ENCODE assay signal across 9 mouse cellular contexts in the genomic region with DNA sequence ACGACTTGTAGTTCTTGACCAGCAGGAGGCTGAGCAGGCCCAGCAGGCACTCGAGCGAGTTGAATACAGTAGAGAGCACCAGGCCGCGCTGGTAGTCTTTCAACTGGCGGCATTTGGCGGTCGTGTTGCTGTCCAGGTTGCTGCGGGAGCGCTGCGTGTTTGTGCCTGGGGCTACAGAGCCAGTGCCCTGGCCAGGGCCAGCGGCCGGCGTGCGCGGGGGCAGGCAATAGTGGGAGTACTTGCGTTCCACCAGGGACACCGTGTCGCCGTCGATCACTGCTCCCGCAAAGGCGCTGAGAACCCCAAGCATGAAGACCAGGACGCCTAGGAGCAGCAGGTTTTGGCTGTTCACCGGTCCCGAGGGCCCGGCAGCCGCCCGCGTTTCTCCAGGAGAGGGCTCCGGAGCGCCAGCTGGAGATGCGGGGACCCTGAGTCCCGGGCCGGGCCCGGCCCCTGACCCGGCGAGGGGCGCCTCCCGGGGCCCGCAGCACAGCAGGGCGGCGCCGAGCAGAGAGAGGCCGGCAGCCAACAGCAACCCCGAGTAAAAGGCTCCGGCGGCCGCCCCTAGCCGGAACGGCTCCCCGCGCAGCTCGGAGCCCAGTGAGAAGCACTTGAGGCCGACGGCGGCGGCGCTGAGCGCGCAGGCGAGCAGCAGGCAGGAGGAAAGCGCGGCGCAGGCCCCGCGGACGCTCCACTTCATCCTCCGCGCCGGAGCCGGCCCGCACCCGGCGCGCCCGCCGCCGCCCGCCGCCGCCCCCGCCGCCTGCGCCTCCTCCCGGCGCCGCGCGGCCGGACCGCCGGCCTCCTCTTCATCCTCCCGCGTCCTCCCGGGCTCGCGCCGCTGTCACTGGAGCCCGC. TPM values are rescaled to one million over a fixed set of nuclear protein-coding genes. Genes with fewer than 3 reads are reported as not detected.
DNase-seq lines count a peak whose midpoint lies in the region; ATAC-seq and TF ChIP-seq lines count a peak whose summit lies in the region.
"Had no signal": no experiment of that assay in that cellular context is flagged by ENCODE, and none has a peak within 500 bp of the region (broad histone marks: within the 10 kb centered on the region; RNA-seq: fewer than 3 reads in every experiment).

No protein-coding gene starts in this region.

- peak; percentile 41 to 57 for DNase-seq in left cerebral cortex, adult 18-20 months (ENCODE audit: low spot score in 2 of 2)
- DNase-seq in left cerebral cortex, adult 11 months (ENCODE audit: low spot score) = no peak
- DNase-seq in heart, adult 2 months = peak; percentile 37 to 57
- DNase-seq in kidney, adult 11 months = peak; percentile 21
- DNase-seq in testis, postnatal 14 days (ENCODE audit: low spot score) = peak; percentile 36

- no peak for ATAC-seq in limb, embryonic 15.5 days (ENCODE audit: insufficient number of reproducible peaks, low FRiP score, low TSS enrichment, low read depth)
- peak; percentile 57 for ATAC-seq in midbrain, embryonic 16.5 days

- TF ChIP-seq CTCF in cortical plate, adult 2 months (IDR thresholded peaks at IDR 0.05; ENCODE audit: extremely low read depth, insufficient read depth, low read length) = no peak
- TF ChIP-seq CTCF in heart, adult 2 months (IDR thresholded peaks at IDR 0.05) = peak; percentile 44

- TF ChIP-seq EP300 in heart, adult 2 months (IDR thresholded peaks at IDR 0.05; ENCODE audit: insufficient read depth, low read depth, low read length) = no peak

- H3K27me3 ChIP-seq in heart, adult 2 months (ENCODE audit: control insufficient read depth, insufficient read depth, low read length) = peaks cover 11% of the 10 kb centered on the region
- H3K27me3 ChIP-seq in limb, embryonic 15.5 days = peaks cover 96% of the 10 kb centered on the region
- peaks cover 61% of the 10 kb centered on the region for H3K27me3 ChIP-seq in midbrain, embryonic 16.5 days (ENCODE audit: control insufficient read depth, insufficient read depth, low read depth, low read length)

- H3K4me3 ChIP-seq in cortical plate, adult 2 months (ENCODE audit: insufficient read depth, low read length) = peak overlapping the region; percentile 97
- peak overlapping the region; percentile 63 for H3K4me3 ChIP-seq in heart, adult 2 months
- H3K4me3 ChIP-seq in limb, embryonic 15.5 days = peak overlapping the region; percentile 55
- peak overlapping the region; percentile 81 for H3K4me3 ChIP-seq in midbrain, embryonic 16.5 days (ENCODE audit: low read depth, low read length)

- intact Hi-C loops in heart, adult 2 months (cut with DNase I) = no loop called here

- H3K9ac ChIP-seq in heart, adult 2 months (ENCODE audit: low read depth, low read length) = peak overlapping the region; percentile 52
- peak overlapping the region; percentile 23 for H3K9ac ChIP-seq in limb, embryonic 15.5 days
- peak overlapping the region; percentile 89 for H3K9ac ChIP-seq in midbrain, embryonic 16.5 days (ENCODE audit: low read depth, low read length)

- no peaks in the 10 kb centered on the region for H3K9me3 ChIP-seq in limb, embryonic 15.5 days
- H3K9me3 ChIP-seq in midbrain, embryonic 16.5 days (replicated peaks; ENCODE audit: control insufficient read depth, low read length, poor library complexity, severe bottlenecking) = no peaks in the 10 kb centered on the region

- under 1% methylated on average over 98 of the region's 100 CpGs for WGBS in heart, adult 2 months
- WGBS in limb, embryonic 15.5 days = 1% methylated on average over 72 of the region's 100 CpGs
- WGBS in midbrain, embryonic 16.5 days = under 1% methylated on average over 62 of the region's 100 CpGs

- no peaks in the 10 kb centered on the region for H3K79me2 ChIP-seq in heart, adult 2 months (replicated peaks; ENCODE audit: control insufficient read depth, insufficient read depth, low read length)

- H3K4me1 ChIP-seq in cortical plate, adult 2 months (ENCODE audit: control insufficient read depth, insufficient read depth, low read length) = peaks cover 12% of the 10 kb centered on the region
- no peaks in the 10 kb centered on the region for H3K4me1 ChIP-seq in heart, adult 2 months (ENCODE audit: control insufficient read depth, insufficient read depth, low read length)
- H3K4me1 ChIP-seq in limb, embryonic 15.5 days = peaks cover 33% of the 10 kb centered on the region
- H3K4me1 ChIP-seq in midbrain, embryonic 16.5 days (ENCODE audit: control insufficient read depth, insufficient read depth, low read length) = peaks cover 28% of the 10 kb centered on the region

- H3K4me2 ChIP-seq in limb, embryonic 15.5 days = peak overlapping the region; percentile 98
- H3K4me2 ChIP-seq in midbrain, embryonic 16.5 days (ENCODE audit: low read length) = peak overlapping the region; percentile 82

- no peak for TF ChIP-seq POLR2A in cortical plate, adult 2 months (IDR thresholded peaks at IDR 0.05; ENCODE audit: extremely low read depth, insufficient read depth, low read length)
- TF ChIP-seq POLR2A in heart, adult 2 months (IDR thresholded peaks at IDR 0.05; ENCODE audit: insufficient read depth, low read depth, low read length) = no peak

- H3K27ac ChIP-seq in cortical plate, adult 2 months (ENCODE audit: insufficient read depth, low read length) = peak overlapping the region; percentile 99
- H3K27ac ChIP-seq in heart, adult 2 months = no peak overlapping the region
- H3K27ac ChIP-seq in limb, embryonic 15.5 days = no peak overlapping the region
- H3K27ac ChIP-seq in midbrain, embryonic 16.5 days (ENCODE audit: low read length) = peak overlapping the region; percentile 61; the same call in 1 of the 2 replicates

- H3K36me3 ChIP-seq in heart, adult 2 months (ENCODE audit: control insufficient read depth, insufficient read depth, low read length) = no peaks in the 10 kb centered on the region
- H3K36me3 ChIP-seq in limb, embryonic 15.5 days = no peaks in the 10 kb centered on the region
- no peaks in the 10 kb centered on the region for H3K36me3 ChIP-seq in midbrain, embryonic 16.5 days (ENCODE audit: control insufficient read depth, insufficient read depth, low read length)

RNA-seq across cellular contexts. Expression of a gene that starts 0.5 kb away (rescaled TPM):
- 10 to 100 TPM; 56.6 to 62.8 TPM for total RNA-seq in left cerebral cortex, adult 18-20 months (2021)
- polyA plus RNA-seq in cortical plate, adult 2 months (2012; rRNA removed) = 57.7 and 58.3 TPM in 2 replicates
- total RNA-seq in heart, adult 2 months (2021) = 1 to 10 TPM; 1.3 to 2.0 TPM
- polyA plus RNA-seq in heart, adult 2 months (2012; rRNA removed) = 0.67 and 1.0 TPM in 2 replicates
- 0.15 TPM in 2 replicates for polyA plus RNA-seq in limb, embryonic 15.5 days (2015; fragmentation: Nextera tagmentation; extraction: Ambion mirVana)
- polyA plus RNA-seq in midbrain, embryonic 16.5 days (2015; fragmentation: Nextera tagmentation; extraction: Ambion mirVana) = 2.2 and 2.6 TPM in 2 replicates

RNA-seq across cellular contexts. Expression of a gene that starts 21.0 kb away (rescaled TPM):
- total RNA-seq in left cerebral cortex, adult 18-20 months (2021) = under 1 TPM; 0.42 to 0.66 TPM
- 0.25 and 0.26 TPM in 2 replicates for polyA plus RNA-seq in cortical plate, adult 2 months (2012; rRNA removed)
- total RNA-seq in heart, adult 2 months (2021) = not detected
- not detected in 2 replicates for polyA plus RNA-seq in heart, adult 2 months (2012; rRNA removed)
- 0.22 and 0.27 TPM in 2 replicates for polyA plus RNA-seq in limb, embryonic 15.5 days (2015; fragmentation: Nextera tagmentation; extraction: Ambion mirVana)
- polyA plus RNA-seq in midbrain, embryonic 16.5 days (2015; fragmentation: Nextera tagmentation; extraction: Ambion mirVana) = 0.30 and 0.57 TPM in 2 replicates
- polyA plus RNA-seq: large intestine, adult 2 months had no signal

RNA-seq across cellular contexts. Expression of a gene that starts 54.8 kb away (rescaled TPM):
- total RNA-seq in left cerebral cortex, adult 18-20 months (2021) = 10 to 100 TPM; 12.4 to 13.0 TPM
- polyA plus RNA-seq in cortical plate, adult 2 months (2012; rRNA removed) = 8.3 and 8.7 TPM in 2 replicates
- 10 to 100 TPM; 10.0 to 10.4 TPM for total RNA-seq in heart, adult 2 months (2021)
- polyA plus RNA-seq in heart, adult 2 months (2012; rRNA removed) = 5.9 and 11.3 TPM in 2 replicates
- polyA plus RNA-seq in limb, embryonic 15.5 days (2015; fragmentation: Nextera tagmentation; extraction: Ambion mirVana) = 6.7 and 7.0 TPM in 2 replicates
- polyA plus RNA-seq in midbrain, embryonic 16.5 days (2015; fragmentation: Nextera tagmentation; extraction: Ambion mirVana) = 5.5 and 6.6 TPM in 2 replicates

Comparison
In these comparisons a context has a peak if more than half of its experiments do, and no peak if none do; other contexts are left out.
1. H3K27ac ChIP-seq: peak in cortical plate, adult 2 months (single experiment) and midbrain, embryonic 16.5 days (single experiment); none in heart, adult 2 months (single experiment) and limb, embryonic 15.5 days (single experiment).
2. H3K9ac ChIP-seq: peak in every context shown above with its lines; median percentile 89 in midbrain, embryonic 16.5 days; 52 in heart, adult 2 months; 23 in limb, embryonic 15.5 days.
3. RNA of a gene that starts 0.5 kb away (polyA plus RNA-seq): 57.7 to 58.3 TPM in cortical plate, adult 2 months; 2.2 to 2.6 TPM in midbrain, embryonic 16.5 days, 0.67 to 1.0 TPM in heart, adult 2 months and 0.15 TPM in limb, embryonic 15.5 days; every median in the first group is over 10 times any median in the second.
4. Peak in every context shown above with its lines, with median percentiles within 50 percentile points of each other: H3K4me3 ChIP-seq.